Mouse (Mus musculus): Measurements from ENCODE around the gene Zp1. TPM values are rescaled to one million over a fixed set of nuclear protein-coding genes. Genes with fewer than 3 reads are reported as not detected.
A peak's percentile ranks its signal among the peaks of the same experiment; 100 is the strongest.

The Zp1 gene
- polyA plus RNA-seq, 1 experiment from 2014 or later = not detected

DNA sequence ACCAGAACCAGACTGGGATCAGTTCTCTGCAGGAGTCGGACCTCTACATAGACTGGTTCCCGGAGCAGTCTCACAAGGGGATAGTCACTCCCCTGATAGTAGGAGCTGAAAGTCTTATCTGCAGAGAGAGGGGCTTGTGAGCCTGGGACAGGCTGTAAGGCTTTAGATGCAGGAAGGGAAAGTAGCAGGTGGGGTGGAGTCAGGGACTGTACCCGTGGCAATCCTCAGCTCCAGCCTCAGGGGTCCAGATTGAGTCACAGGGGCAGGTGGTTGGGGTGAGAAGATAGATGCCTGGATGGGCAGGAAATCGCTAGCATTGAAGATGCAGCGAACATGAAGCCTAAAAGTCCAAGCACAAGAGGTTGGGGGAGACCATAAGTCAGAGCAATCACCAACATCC, 3.9 kb downstream of the Zp1 start:
- Histone ChIP-seq H3K9me3 (no peaks in the 10 kb centered on the region), H3K36me3 (no peaks in the 10 kb centered on the region), H3K27me3 (replicated peaks) (no peaks in the 10 kb centered on the region), H3K9ac (no peak overlapping the region), H3K4me2 (replicated peaks) (no peak overlapping the region), H3K4me1 (replicated peaks) (no peaks in the 10 kb centered on the region), H3K4me3 (replicated peaks) (no peak overlapping the region), H3K27ac (no peak overlapping the region)
- ATAC-seq = no peak
- 50% methylated on average over 5 of the region's 5 CpGs for WGBS

- no peak for ATAC-seq
- 79% methylated on average over 2 of the region's 2 CpGs for WGBS
- Histone ChIP-seq H3K4me2 (replicated peaks) (no peak overlapping the region), H3K4me1 (replicated peaks) (0 out of 2 replicates have a peak, but pooled peaks cover 2% of the 10 kb centered on the region), H3K4me3 (replicated peaks) (no peak overlapping the region), H3K27ac (no peak overlapping the region), H3K36me3 (no peaks in the 10 kb centered on the region), H3K9ac (no peak overlapping the region), H3K27me3 (replicated peaks) (no peaks in the 10 kb centered on the region), H3K9me3 (no peaks in the 10 kb centered on the region)
These were observed 5.6 kb downstream of the Zp1 start for GRCm38 (mm10) chr19:10914870-10915269.

DNA sequence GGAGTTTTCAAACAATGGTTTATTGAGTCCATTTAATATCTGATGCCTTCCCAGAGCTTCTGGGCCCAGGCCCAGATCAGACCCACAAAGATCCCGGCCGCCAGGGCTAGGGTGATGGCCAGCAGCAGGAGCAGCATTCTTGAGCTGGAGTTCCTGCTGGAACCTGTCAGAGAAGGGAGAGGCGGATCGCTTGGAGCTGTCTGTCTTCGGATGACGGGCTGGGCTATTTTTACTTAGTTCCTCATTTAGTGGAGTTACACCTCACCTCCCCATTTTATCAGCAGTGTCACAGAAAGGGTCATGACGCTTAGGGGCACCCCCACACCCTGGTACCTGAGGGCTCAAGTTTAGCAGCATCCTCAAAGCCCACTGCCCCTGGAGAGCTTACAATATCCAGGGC, 6.1 kb downstream of the Zp1 start:
- Histone ChIP-seq H3K4me2 (replicated peaks) (no peak overlapping the region), H3K4me1 (replicated peaks) (0 out of 2 replicates have a peak, but pooled peaks cover 5% of the 10 kb centered on the region), H3K27ac (no peak overlapping the region), H3K4me3 (replicated peaks) (no peak overlapping the region), H3K36me3 (no peaks in the 10 kb centered on the region), H3K9ac (no peak overlapping the region), H3K27me3 (replicated peaks) (no peaks in the 10 kb centered on the region), H3K9me3 (no peaks in the 10 kb centered on the region)
- no peak for ATAC-seq
- WGBS = 54% methylated on average over 7 of the region's 7 CpGs

DNA sequence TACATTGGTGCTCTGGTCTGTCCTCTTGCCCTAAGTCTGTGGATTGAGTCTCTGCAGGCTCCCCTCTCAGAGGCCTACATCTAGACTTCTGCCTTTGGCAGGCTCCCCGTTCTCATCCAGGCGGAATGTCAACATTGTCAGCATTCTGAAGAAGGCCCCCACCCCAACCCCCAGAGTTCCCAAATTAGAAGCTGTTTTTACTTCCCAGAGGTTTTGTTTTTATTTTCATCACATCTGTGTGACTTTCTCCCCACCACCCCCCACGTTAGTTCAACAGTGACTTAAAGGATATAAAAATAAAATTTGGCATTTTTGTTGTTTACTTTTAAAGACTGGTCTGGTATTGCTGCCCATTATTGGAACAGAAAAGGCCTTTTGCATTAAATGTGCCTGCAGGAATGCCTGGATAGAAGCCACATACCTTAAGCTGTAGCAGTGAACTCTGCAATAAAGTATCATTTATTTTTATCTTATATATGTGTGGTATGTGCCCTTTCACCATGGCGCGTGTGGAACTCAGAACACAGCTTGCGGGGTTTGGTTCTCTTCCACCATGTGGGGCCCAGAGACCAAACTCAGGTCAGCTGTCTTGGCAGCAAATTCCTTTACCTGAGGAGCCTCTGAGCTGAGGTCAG, 11.2 kb downstream of the Zp1 start:
- peaks cover 13% of the 10 kb centered on the region for H3K36me3 ChIP-seq
- 40% methylated on average over 6 of the region's 6 CpGs for WGBS
- no peaks in the 10 kb centered on the region for H3K27me3 ChIP-seq (replicated peaks)
- H3K4me3 ChIP-seq (replicated peaks) = no peak overlapping the region
- H3K27ac ChIP-seq = peak overlapping the region; percentile 86
- peaks cover 25% of the 10 kb centered on the region for H3K4me1 ChIP-seq (replicated peaks)
- no peaks in the 10 kb centered on the region for H3K9me3 ChIP-seq
- peak; percentile 46 for ATAC-seq
- no peak overlapping the region for H3K9ac ChIP-seq
- no peak overlapping the region for H3K4me2 ChIP-seq (replicated peaks)

- Histone ChIP-seq H3K4me2 (replicated peaks) (no peak overlapping the region), H3K9me3 (no peaks in the 10 kb centered on the region), H3K27ac (peak overlapping the region; percentile 81; the same call in 1 of the 2 replicates), H3K9ac (no peak overlapping the region), H3K4me1 (replicated peaks) (peaks cover 26% of the 10 kb centered on the region), H3K36me3 (peaks cover 25% of the 10 kb centered on the region), H3K4me3 (replicated peaks) (no peak overlapping the region), H3K27me3 (replicated peaks) (no peaks in the 10 kb centered on the region)
- WGBS = 57% methylated on average over 3 of the region's 3 CpGs
- ATAC-seq = 0 out of 2 replicates have a peak, but pooled peaks have one; percentile 19
These were observed 12.5 kb downstream of the Zp1 start for GRCm38 (mm10) chr19:10907891-10908290.

- WGBS = 47% methylated on average over 5 of the region's 5 CpGs
- 0 out of 2 replicates have a peak overlapping the region, but pooled peaks have one; percentile 20 for H3K9ac ChIP-seq
- peaks cover 44% of the 10 kb centered on the region for H3K36me3 ChIP-seq
- no peak overlapping the region for H3K4me3 ChIP-seq (replicated peaks)
- H3K4me2 ChIP-seq (replicated peaks) = peak overlapping the region; percentile 33
- no peaks in the 10 kb centered on the region for H3K27me3 ChIP-seq (replicated peaks)
- H3K9me3 ChIP-seq = no peaks in the 10 kb centered on the region
- peaks cover 24% of the 10 kb centered on the region for H3K4me1 ChIP-seq (replicated peaks)
- no peak for ATAC-seq
- peak overlapping the region; percentile 90 for H3K27ac ChIP-seq
These were observed 14.8 kb downstream of the Zp1 start for GRCm38 (mm10) chr19:10905728-10906000.

DNA sequence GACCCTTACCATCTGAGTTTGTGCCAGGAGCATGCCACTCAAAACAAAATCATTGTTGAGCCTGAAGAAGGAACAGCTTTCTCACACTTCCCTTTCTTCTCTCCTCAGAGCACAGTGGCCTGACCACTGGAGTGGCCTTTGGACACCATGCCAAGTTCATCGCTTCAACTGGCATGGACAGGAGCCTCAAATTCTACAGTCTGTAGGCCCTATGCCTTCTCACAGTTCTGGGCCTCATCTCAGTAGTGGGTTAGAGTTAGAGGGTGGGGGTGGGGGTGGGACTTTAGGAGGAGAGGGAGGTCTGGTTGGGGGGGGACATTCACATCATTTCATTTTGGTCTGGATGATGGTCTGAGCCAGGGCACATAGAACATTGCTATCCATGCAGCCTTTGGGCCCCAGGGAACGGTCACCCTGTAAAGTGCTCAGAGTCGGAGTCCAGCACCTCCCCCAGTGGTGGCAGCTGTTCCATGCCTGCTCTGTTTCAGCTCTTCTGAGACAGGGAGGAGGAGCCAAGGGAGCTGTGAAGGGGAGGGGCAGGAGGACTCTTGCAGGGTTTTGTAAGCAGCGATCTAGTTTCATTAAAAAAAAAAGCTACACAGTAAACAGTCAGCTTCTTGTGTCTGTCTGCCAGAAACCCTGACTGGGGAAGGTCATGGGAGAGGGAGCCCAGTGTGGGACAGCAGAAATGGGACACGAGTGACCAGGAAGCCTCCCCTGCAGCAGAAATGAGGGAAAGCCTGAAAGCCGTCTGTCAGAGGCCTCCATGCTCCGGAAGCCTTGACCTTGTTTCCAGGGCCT, 15.3 kb downstream of the Zp1 start:
- Histone ChIP-seq H3K4me1 (replicated peaks) (peaks cover 24% of the 10 kb centered on the region), H3K9me3 (no peaks in the 10 kb centered on the region), H3K9ac (0 out of 2 replicates have a peak overlapping the region, but pooled peaks have one; percentile 20), H3K27ac (peak overlapping the region; percentile 90), H3K4me2 (replicated peaks) (peak overlapping the region; percentile 33), H3K4me3 (replicated peaks) (no peak overlapping the region), H3K36me3 (peaks cover 49% of the 10 kb centered on the region), H3K27me3 (replicated peaks) (no peaks in the 10 kb centered on the region)
- WGBS = 32% methylated on average over 7 of the region's 7 CpGs
- peak; percentile 87 for ATAC-seq

DNA sequence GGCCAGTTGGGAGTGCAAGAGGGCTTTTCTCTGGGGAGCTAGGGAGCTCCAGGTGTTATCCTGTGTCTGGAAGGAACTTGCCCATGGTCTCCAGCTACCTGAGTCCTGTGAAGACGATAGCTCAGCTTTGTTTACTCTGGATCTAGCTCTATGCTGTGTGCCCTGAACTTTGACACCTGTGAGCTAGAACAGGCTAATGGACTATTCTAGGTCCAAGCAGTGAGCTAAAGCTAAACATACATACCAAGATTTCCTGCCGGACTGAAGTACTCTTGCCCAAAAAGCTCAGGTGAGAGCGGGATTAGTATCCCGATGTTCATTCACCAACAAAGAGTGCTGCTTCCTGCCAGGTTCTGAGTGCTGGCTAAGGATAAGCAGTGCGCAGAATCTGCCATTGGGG, 15.9 kb downstream of the Zp1 start:
- H3K36me3 ChIP-seq = peaks cover 53% of the 10 kb centered on the region
- no peak for ATAC-seq

DNA sequence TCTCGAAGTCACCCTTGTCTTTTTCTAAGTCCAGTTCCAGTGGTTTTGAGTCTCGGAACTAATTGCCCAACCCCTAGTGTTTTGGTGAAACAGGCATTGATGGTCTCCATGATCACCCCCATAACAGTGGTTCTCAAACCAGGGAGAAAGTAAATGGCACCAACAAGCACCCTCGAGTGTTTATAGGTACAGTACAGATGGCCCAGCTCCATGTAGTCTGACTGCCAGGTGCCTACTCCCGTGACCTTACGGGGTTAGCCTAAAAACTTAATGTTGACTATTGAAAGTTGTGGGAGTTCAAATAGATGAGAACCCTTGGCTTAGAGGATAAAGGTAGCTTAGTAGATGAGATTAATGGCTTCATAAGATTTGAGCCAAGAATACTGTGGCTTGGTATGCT, 19.4 kb downstream of the Zp1 start:
- Histone ChIP-seq H3K4me2 (replicated peaks) (no peak overlapping the region), H3K9me3 (no peaks in the 10 kb centered on the region), H3K4me3 (replicated peaks) (no peak overlapping the region), H3K27me3 (replicated peaks) (no peaks in the 10 kb centered on the region), H3K9ac (no peak overlapping the region), H3K36me3 (peaks cover 59% of the 10 kb centered on the region), H3K4me1 (replicated peaks) (peaks cover 20% of the 10 kb centered on the region), H3K27ac (no peak overlapping the region)
- 94% methylated on average over 5 of the region's 5 CpGs for WGBS
- ATAC-seq = no peak

More for the DNA sequence above, 15.9 kb downstream of the Zp1 start:
- Histone ChIP-seq H3K4me1 (replicated peaks) (peaks cover 22% of the 10 kb centered on the region), H3K4me3 (replicated peaks) (no peak overlapping the region), H3K27me3 (replicated peaks) (no peaks in the 10 kb centered on the region), H3K4me2 (replicated peaks) (no peak overlapping the region), H3K9ac (no peak overlapping the region), H3K9me3 (no peaks in the 10 kb centered on the region), H3K27ac (peak overlapping the region; percentile 90)
- WGBS = 56% methylated on average over 5 of the region's 5 CpGs

DNA sequence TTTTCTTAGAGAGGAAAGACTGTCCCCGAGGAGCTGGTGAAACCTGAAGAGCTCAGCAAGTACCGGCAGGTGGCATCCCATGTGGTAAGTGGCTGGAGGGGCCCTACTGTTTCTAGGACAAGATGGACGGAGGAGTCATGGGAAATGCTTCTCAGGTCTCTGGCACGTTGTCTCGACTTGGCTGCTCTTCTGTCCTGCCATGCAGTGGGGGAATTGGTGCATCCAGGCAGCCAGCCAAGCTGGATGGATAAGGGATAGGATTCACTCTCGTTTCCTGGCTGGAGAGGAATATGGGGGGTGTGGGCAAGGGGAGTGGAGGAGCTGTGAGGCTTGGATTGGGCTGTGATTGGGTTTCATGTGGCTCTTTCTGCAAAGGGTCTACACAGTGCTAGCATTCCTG, 20.1 kb downstream of the Zp1 start:
- no peak overlapping the region for H3K27ac ChIP-seq
- no peak for ATAC-seq

DNA sequence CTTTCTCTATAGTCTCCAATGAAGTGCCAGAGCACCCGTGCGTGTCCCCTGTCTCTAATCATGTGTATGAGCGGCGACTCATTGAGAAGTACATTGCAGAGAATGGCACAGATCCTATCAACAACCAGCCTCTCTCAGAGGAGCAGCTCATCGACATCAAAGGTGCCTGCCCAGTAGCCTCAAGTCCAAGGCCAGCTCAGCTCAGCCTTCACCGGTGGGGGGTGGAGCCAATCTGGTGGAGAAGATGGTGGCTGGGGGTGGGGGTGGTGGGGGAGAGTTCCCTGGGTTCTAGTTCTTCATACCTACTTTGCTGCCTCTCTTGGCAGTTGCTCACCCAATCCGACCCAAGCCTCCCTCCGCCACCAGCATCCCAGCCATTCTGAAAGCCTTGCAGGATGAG, 22.9 kb downstream of the Zp1 start:
- Histone ChIP-seq H3K4me3 (replicated peaks) (no peak overlapping the region), H3K9ac (no peak overlapping the region), H3K27ac (no peak overlapping the region), H3K4me2 (replicated peaks) (0 out of 2 replicates have a peak overlapping the region, but pooled peaks have one; percentile 65), H3K4me1 (replicated peaks) (peaks cover 7% of the 10 kb centered on the region; the same call in 1 of the 2 replicates), H3K36me3 (peaks cover 33% of the 10 kb centered on the region), H3K27me3 (replicated peaks) (no peaks in the 10 kb centered on the region), H3K9me3 (no peaks in the 10 kb centered on the region)
- WGBS = 75% methylated on average over 8 of the region's 8 CpGs
- no peak for ATAC-seq

More for the DNA sequence above, 20.1 kb downstream of the Zp1 start:
- Histone ChIP-seq H3K9ac (no peak overlapping the region), H3K36me3 (peaks cover 55% of the 10 kb centered on the region), H3K27me3 (replicated peaks) (no peaks in the 10 kb centered on the region), H3K4me3 (replicated peaks) (no peak overlapping the region), H3K4me2 (replicated peaks) (no peak overlapping the region), H3K4me1 (replicated peaks) (peaks cover 15% of the 10 kb centered on the region; the same call in 1 of the 2 replicates), H3K9me3 (no peaks in the 10 kb centered on the region)
- whole genome bisulfite sequencing = 77% methylated on average over 6 of the region's 6 CpGs

GRCm38 (mm10) chr19:10896849-10897248, 23.6 kb downstream of the Zp1 start:
- H3K4me3 ChIP-seq (replicated peaks) = peak overlapping the region; percentile 78; the same call in 1 of the 2 replicates
- H3K9me3 ChIP-seq = no peaks in the 10 kb centered on the region
- H3K9ac ChIP-seq = peak overlapping the region; percentile 73; the same call in 1 of the 2 replicates
- H3K36me3 ChIP-seq = peaks cover 27% of the 10 kb centered on the region
- WGBS = 64% methylated on average over 7 of the region's 7 CpGs
- ATAC-seq = no peak
- no peak overlapping the region for H3K27ac ChIP-seq
- no peaks in the 10 kb centered on the region for H3K27me3 ChIP-seq (replicated peaks)
- H3K4me2 ChIP-seq (replicated peaks) = peak overlapping the region; percentile 65
- H3K4me1 ChIP-seq (replicated peaks) = peaks cover 7% of the 10 kb centered on the region; the same call in 1 of the 2 replicates
